Mouse (Mus musculus): Measurements from ENCODE around the gene Nt5m. TPM values are rescaled to one million over a fixed set of nuclear protein-coding genes. Genes with fewer than 3 reads are reported as not detected.
"Not testable (repeated sequence)": the region's sequence is repeated elsewhere in the genome, so short reads cannot be mapped to it uniquely, and the experiment has no call there.

Gene Nt5m
- total RNA-seq (2021), result 10 to 100 TPM; 15.7 to 19.2 TPM
- long read RNA-seq, experiment 1, transcript Nt5m-201 (5 exons, 1,306 nt), result major isoform, 19 of 28 reads
- long read RNA-seq, experiment 1, partial matches to known transcripts, result 0 of 28 reads
- long read RNA-seq, experiment 1, other reads (novel, unspliced or antisense), result 5 of 28 reads
- long read RNA-seq, experiment 2, transcript Nt5m-201 (5 exons, 1,306 nt), result major isoform, 33 of 41 reads
- long read RNA-seq, experiment 2, partial matches to known transcripts, result 1 of 41 reads
- long read RNA-seq, experiment 2, other reads (novel, unspliced or antisense), result 4 of 41 reads

DNA sequence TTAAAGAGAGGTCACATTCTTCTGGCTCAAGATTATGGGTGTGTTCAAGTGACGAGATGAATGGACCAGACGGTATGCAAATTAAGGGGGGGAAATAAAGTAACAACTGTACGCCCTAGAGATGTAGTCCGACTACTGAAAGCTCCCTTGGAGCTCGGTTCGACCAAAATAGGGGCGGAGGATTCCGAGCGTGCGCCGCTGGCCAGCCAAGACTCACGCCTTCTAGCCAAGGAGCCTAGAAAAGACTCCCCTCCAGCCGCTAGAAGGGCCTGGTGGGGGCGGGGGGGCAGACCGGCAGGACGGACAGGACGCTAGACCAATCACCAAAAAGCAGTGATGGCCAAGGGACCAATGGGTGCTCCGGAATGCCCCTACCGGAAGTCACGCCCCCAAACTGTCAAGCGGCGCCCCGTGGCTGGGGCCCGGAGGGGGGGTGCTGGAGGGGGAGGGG lies at the start of gene Nt5m:
Gene Nt5m (plus strand): TSS at position 440 of the 451 bp plus-strand sequence.
- DNase-seq, result peak; percentile 92

DNA sequence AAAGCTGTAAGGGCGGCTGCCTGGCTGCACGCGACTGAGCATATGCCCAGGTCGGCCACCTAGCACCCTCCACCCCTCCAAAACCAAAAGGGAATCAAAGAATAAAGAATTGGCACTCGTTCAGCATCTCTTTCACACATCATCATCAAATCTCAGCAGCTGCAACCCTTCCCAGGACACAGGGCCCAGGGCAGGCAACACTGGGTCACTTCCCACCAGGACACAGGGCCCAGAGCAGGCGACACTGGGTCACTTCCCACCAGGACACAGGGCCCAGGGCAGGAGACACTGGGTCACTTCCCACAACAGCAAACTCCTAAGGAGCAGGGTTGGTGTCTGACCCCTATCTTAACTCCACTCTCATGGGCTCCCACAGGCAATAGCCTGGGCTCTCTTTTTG lies 45.9 kb upstream of the Nt5m start:
- no peak for DNase-seq

DNA sequence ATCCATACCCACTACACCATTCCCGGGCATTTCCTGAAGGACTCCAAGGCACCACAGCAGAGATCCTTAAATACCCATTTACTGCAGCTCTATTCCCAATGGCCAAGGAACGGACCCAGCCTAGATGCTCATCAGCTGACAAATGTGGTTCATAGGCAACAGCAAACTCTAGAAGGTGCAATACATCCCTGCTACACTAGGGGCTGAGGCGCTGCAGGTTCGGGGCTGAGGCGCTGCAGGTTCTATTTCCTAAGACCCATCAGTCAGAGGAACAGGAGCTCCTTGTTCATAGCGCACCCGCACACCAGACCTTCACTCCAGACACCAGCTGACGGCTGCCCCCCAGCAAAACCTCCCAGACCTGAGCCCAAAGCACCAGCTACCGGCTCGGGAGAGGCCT lies 38.8 kb upstream of the Nt5m start:
- no peak for DNase-seq

DNA sequence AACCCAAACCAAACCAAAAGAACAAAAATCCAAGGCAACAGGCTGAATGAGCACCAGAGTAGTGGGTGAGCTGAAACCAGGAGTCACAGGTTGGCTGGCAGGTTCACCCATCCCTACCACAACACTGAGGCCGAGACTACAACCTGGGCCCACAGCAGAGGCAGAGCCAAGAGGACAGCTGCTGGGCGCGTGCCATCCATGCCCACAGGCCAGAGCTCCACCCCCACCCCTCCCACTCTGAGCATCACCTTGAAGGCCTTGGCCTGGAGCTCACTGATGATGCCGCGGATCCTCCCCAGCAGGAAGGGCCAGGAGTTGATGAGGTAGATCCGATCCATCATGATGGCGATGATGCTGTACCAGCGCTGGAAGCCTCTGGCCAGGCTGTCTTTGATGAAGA lies 37.4 kb upstream of the Nt5m start:
- DNase-seq, result no peak

GRCm38 (mm10) chr11:59803516-59803915 lies 35.7 kb upstream of the Nt5m start:
- no peak for DNase-seq

DNA sequence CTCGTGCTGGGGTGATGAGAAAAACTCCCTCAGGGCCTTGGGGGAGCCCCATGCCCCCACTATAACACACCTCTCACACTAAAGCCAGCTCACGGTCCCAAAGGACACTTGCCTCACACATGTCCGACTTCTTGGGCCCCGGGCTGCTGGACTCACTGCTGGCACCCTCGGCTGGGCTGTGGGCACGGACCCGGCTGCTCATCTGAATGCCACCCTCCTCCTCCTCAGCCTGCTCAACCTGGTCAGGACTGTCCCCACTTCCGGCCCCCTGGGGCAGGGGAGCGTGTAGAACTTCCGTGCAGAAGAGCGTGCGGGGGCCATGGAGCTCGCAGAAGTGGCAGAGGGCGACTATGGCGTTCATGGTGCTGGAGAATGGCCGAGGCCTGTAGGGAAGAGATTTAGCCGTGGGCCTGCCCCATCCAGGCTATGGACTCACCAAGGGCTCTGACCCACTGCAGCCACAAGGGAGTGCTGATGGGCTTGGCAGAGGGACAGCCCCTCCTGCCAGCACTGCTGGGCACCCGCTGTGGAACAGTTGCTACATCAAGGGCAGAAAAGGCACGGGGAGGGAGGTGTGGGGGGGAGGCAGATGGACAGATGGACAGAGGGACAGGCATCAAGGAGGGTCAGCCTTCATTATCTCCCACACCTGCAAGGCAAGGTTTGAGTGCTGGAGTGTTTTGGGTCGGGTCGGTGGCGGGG lies 34.7 kb upstream of the Nt5m start:
- peak; percentile 54 for DNase-seq

DNA sequence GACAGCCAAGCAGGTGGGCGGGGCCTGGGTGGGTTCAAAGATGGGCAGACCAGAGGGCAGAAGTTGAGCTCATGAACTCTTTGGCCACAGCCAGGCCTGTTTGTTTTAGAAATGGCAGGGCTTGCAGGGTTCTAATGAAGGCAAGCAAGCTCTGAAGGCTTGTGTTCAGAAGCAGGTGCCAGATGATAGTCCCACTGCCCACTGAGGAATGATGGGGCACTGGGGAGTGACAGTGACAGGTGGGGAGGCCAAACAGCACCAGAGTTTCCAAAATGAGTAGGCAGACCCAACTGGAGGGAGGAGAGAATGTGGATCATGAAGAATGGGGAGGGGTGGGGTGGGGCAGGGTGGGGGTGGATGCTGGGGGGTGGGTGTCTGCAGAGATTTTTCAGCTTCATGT lies 34.0 kb upstream of the Nt5m start:
- no peak for DNase-seq

- no peak for DNase-seq
These were observed 33.6 kb upstream of the Nt5m start for GRCm38 (mm10) chr11:59805656-59806055.

DNA sequence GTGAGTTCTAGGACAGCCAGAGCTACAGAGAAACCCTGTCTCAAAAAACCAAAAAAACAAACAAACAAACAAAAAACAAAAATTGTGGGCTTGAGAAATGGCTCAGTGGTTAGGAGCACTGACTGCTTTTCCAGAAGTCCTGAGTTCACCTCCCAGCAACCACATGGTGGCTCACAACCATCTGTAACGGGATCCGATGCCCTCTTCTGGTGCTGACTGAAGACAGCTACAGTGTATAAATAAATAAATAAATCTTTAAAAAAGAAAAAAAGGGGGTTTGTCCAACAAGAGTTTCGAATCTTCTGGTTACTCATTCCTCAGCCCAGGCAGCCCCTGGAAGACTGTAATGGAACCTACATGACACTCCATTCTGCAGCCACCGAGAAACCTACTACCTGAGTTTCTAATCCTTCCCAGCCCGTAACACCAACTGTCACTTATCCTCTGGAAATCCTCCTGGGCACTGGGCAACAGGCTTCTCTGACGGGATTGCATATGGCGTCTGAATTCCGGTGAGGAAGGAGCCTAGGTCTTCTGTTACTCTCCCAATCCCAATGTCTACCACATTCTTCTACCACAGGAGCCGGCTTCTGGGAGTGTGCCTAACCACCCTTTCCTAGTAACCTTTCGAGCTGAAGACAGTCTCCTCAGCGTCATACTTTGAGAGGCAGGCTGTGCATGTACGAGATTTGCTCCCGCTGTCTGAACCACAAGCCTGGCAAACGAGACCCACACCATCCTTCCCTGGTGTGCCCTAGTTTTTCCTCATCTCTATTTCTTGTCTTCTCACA lies 30.9 kb upstream of the Nt5m start:
- no peak for DNase-seq

DNA sequence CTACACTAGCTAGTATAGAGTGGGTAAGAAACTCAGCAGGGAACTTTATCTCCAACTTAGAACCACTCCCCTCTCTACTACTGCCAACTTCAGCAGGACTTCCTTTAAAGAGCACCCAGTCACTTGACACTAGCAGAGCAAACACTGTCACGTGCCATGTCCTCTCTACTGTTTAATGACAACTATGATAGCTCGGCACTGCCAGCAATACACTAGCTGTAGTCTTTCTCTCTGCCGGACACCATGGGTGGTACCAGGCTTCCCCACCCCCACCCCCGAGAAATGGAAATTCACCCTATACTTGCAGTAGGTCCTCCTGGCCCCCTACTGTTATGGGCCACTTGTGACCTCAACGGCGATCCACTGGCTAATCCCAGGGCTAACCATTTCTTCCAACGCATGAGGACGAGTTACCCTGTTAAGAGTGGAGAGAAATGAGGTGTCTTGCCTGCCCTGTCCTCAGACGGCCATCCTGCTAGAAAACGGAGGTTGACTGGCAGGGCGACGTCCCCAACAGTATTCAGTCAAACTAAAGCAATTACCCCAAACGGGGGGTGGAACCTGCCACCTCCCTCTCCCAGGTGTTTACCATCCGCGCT lies 30.1 kb upstream of the Nt5m start:
- no peak for DNase-seq

GRCm38 (mm10) chr11:59809670-59810474 lies 29.4 kb upstream of the Nt5m start, which contains the start of gene Flcn:
TSS of gene Flcn (minus strand) at chr11:59810016.
- peak; percentile 81 for DNase-seq

- no peak for DNase-seq
These were observed 28.6 kb upstream of the Nt5m start for GRCm38 (mm10) chr11:59810480-59811158.

- DNase-seq, result no peak
These were observed 28.0 kb upstream of the Nt5m start for GRCm38 (mm10) chr11:59811211-59811610.

DNA sequence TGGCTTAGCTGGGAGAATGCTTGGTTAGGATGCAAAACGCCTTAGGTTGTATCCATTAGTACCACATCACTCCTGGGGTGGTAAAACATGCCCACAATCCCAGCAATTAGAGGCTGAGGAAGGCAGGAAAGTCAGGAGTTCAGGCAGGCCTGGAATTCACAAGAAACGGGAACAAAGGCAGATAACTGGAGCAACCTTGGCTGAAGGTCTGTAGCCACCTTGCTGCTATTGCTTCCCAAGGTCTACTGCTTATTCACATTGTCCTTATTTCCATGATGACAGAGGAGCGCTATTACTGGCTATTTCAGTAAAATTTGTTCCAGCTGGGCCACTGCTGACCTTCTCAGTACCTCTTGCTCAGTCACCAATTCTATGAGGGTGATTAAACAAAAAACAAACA lies 26.0 kb upstream of the Nt5m start:
- DNase-seq, result no peak

- DNase-seq, result no peak
These were observed 24.9 kb upstream of the Nt5m start for GRCm38 (mm10) chr11:59814311-59814710.

DNA sequence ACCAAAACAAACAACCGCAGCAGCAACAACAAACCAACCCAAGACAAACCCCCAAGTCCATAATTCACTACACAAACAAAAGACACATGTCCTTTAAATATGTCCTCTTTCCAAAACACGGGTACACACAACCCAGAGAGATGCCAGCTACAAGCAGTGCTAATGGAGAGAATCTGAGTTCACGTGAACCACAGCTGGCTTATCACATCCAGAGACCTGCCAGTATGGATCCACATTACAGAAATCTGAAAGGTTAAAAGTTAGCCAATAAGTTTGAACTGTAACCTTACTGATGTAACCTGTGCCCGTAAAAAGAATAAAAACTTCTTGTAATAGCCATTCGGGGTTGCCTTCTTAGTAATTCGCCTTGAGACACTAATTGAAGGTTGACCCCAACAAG lies 24.3 kb upstream of the Nt5m start:
- no peak for DNase-seq

DNA sequence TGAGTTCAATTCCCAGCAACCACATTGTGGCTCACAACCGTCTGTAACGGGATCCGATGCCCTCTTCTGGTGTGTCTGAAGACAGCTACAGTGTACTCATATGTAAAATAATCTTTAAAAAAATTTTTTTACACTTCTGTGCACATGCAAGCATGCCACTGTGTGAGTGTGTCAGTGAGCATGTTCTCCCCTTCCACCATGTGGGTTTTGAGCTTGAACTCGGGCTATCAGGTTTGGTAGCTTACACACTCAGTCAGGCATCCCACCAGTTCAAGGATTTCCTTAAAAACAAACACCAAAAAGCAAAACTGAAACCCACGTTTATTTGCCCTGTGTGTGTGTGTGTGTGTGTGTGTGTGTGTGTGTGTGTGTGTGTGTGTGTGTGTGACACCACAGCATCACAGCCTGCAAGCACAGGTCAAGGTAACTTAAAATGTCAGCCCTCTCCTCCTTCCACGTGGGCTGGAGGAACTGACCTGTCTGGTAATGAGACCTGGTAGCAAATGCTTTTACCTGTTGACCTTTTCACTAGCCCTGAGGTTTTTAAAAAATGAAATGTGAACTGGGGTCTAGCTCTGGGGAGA lies 23.7 kb upstream of the Nt5m start:
- no peak for DNase-seq

- DNase-seq, result no peak
These were observed 21.3 kb upstream of the Nt5m start for GRCm38 (mm10) chr11:59817916-59818315.

DNA sequence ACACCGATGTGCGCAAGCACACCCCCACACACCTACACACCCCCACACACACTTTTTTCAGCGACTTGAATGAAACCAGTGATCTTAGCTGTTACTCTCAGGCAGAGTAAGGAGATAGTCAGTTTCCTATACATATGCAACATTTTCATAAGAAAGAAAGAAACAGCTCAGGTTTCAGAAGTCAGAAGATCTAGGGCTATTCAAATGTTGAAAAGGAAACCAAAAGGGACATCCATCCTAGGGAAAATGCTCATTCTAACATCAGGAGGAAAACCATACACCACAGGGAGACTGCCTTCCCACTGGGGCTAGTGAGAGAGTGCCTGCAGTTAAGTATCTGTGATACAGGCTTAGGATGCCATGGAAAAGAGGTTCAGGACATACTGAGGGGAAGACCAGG lies 17.6 kb upstream of the Nt5m start:
- DNase-seq, result no peak

GRCm38 (mm10) chr11:59837789-59838188 lies 1.5 kb upstream of the Nt5m start:
- not testable (repeated sequence) for DNase-seq

GRCm38 (mm10) chr11:59838426-59838825 lies 821 bp upstream of the Nt5m start:
- DNase-seq, result no peak
